Mouse (Mus musculus) thymus, adult 2 months (tissue): ENCODE measurements around the gene Tnfrsf12a.

Experiments used
- CTCF ChIP-seq: fragments of 200-500 bp; IDR thresholded peaks from 2 replicates; pipeline ENCODE4 v1.5.1; 2012; ENCODE audit warnings: mild to moderate bottlenecking, control low read depth, low read length, moderate library complexity, borderline replicate concordance; ENCODE audit not compliant: control insufficient read depth, poor library complexity, insufficient read depth; ENCODE audit errors: extremely low read depth
- POLR2A ChIP-seq: fragments of 200-500 bp; IDR thresholded peaks from 2 replicates; pipeline ENCODE4 v1.6.1; 2012; ENCODE audit warnings: mild to moderate bottlenecking, low read length, control low read depth, moderate library complexity; ENCODE audit not compliant: control insufficient read depth, poor library complexity, insufficient read depth; ENCODE audit errors: extremely low read depth

DNA sequence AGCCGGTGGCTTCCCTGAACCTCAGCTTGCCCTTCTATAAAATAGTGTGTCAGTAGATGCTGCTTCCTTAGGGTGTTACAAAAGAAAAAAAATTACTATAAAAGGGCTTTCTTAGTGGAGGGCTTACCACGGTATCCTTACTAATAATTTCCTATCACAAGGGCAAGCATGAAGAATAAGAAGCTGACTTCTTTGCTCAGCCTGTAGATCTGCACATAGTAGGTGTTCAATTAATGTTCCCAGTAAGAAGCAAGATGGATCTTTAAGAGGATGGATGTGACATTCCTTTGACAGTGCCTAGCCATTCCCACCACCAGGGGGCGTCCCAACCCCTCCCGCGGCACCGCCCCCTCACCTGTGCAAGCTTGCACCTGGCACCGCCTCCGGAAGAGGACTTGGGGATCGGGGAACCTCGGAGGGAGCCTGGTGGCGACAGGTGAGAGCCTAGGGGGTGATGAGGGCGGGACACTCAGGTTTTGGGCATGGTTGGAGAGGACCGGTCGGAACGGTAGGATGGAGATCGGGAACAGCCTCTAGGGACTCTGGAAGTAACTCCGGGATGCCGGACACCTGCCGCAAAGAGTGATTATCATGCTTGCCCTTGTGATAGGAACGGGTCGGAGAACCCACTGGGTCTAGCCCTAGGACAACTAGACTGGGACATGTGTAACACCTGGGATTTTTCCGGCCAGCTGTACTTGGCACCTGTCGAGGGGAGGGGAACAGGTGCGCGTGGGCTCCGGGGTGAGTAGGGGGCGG lies 17.0 kb downstream of the Tnfrsf12a start, which contains the start of gene Bicdl2:
- TF ChIP-seq CTCF (peak; percentile 79; the same call in 1 of the 2 replicates), POLR2A (no peak)
